Mouse (Mus musculus) liver, embryonic 14.5 days (tissue): ENCODE measurements around the gene Myl3.

Experiments
- CTCF ChIP-seq: IDR thresholded peaks from 2 replicates; pipeline ENCODE4 v1.5.1; 2016; ENCODE audit warnings: antibody characterized with exemption, low read depth, control low read depth
- EP300 ChIP-seq: IDR thresholded peaks from 2 replicates; pipeline ENCODE4 v1.6.1; 2016; ENCODE audit warnings: antibody characterized with exemption, low read depth

GRCm38 (mm10) chr9:110731859-110732258 is 9.8 kb upstream of the Myl3 start:
- TF ChIP-seq CTCF (no peak), EP300 (no peak)
